Mouse (Mus musculus) bone marrow macrophage, adult 2 months (primary cell): ENCODE measurements at regions not wholly inside any gene's neighbourhood (a gene's known extent, or its start where the extent isn't known, plus 50 kb on each side); places are given as distances from the start of the nearest gene placed in this dataset.

ENCODE experiments used
- CTCF ChIP-seq: IDR thresholded peaks from 2 replicates; pipeline ENCODE4 v1.5.1; 2012; ENCODE audit warnings: low read depth, mild to moderate bottlenecking, low read length, moderate library complexity
- POLR2A ChIP-seq: IDR thresholded peaks from 2 replicates; pipeline ENCODE4 v1.6.1; 2012; ENCODE audit warnings: mild to moderate bottlenecking, low read depth, low read length, borderline replicate concordance

DNA sequence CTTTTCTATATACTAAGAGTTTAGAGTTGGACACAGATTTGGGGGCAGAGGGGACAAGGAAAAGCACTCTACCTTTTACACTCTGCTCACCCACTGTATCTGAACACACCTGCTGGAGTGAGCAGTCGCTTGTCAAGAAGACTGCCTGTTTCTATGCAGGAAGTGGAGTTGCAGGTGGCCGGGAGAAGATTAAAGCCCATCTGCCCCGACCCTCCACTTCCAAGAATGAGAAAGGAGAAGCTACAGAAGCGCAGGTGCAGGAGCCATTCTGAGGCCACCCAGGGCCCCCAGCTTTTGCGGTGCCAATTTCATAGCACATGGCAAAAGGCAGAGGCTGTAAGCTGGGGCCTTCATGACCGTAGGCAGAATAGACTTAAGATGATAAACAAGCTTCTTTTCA, 108.4 kb upstream of the Atp6ap2 start:
- no peak for TF ChIP-seq CTCF
- no peak for TF ChIP-seq POLR2A
